Mouse (Mus musculus) lung, embryonic 14.5 days (tissue): ENCODE measurements around the gene Atp1a4. TPM values are rescaled to one million over a fixed set of nuclear protein-coding genes. Genes with fewer than 3 reads are reported as not detected.

Experiments
- ATAC-seq: fragments of 200-750 bp; cut with Nextera tagmentation; 2 replicates; pipeline ENCODE4 v1.8.0; 2017; ENCODE audit warnings: mild to moderate bottlenecking, moderate TSS enrichment, moderate library complexity; ENCODE audit not compliant: insufficient read depth
- DNase-seq: peaks from one replicate; pipeline ENCODE4 v3.0.0-alpha.2; 2015
- H3K27ac ChIP-seq: fragments of 300-500 bp; sonication (generic); 2 replicates; pipeline ENCODE4 v1.5.1; 2014; ENCODE audit warnings: low read depth, mild to moderate bottlenecking, moderate library complexity
- H3K27me3 ChIP-seq: fragments of 300-500 bp; sonication (generic); 2 replicates; pipeline ENCODE4 v1.6.1; 2014; ENCODE audit warnings: low read length, control low read depth; ENCODE audit not compliant: insufficient read depth
- H3K36me3 ChIP-seq: fragments of 300-500 bp; sonication (generic); 2 replicates; pipeline ENCODE4 v1.6.1; 2014; ENCODE audit warnings: control low read depth; ENCODE audit not compliant: insufficient read depth
- H3K4me1 ChIP-seq: fragments of 300-500 bp; sonication (generic); 2 replicates; pipeline ENCODE4 v1.6.1; 2014; ENCODE audit warnings: antibody characterized with exemption, control low read depth; ENCODE audit not compliant: insufficient read depth
- H3K4me2 ChIP-seq: fragments of 300-500 bp; sonication (generic); 2 replicates; pipeline ENCODE4 v1.6.1; 2014; ENCODE audit warnings: mild to moderate bottlenecking
- H3K4me3 ChIP-seq: fragments of 300-500 bp; sonication (generic); 2 replicates; pipeline ENCODE4 v1.5.1; 2014; ENCODE audit warnings: low read depth, low read length
- H3K9ac ChIP-seq: fragments of 300-500 bp; sonication (generic); 2 replicates; pipeline ENCODE4 v1.6.1; 2014
- H3K9me3 ChIP-seq: fragments of 300-500 bp; sonication (generic); 2 replicates; pipeline ENCODE4 v1.6.1; 2016; ENCODE audit warnings: low read depth, low read length, control low read depth
- CTCF ChIP-seq: IDR thresholded peaks from 2 replicates; pipeline ENCODE4 v1.5.1; 2016; ENCODE audit warnings: antibody characterized with exemption, low read depth
- WGBS: fragments of 180-500 bp; shearing (Covaris S2); extraction: QIAGEN DNeasy Blood & Tissue Kit; methylation state at CpG from one replicate; pipeline ENCODE4 v1.1.7; 2014; 5-methylcytosine and 5-hydroxymethylcytosine counted together
- polyA plus RNA-seq: library from polyadenylated mRNA; unstranded; fragments of >200 nt; fragmentation: Nextera tagmentation; extraction: Ambion mirVana; gene quantifications from 2 replicates; pipeline ENCODE4 v1.2.1, GENCODE M21; 2014

The Atp1a4 gene
- polyA plus RNA-seq, 1 experiment from 2014 or later, result not detected

DNA sequence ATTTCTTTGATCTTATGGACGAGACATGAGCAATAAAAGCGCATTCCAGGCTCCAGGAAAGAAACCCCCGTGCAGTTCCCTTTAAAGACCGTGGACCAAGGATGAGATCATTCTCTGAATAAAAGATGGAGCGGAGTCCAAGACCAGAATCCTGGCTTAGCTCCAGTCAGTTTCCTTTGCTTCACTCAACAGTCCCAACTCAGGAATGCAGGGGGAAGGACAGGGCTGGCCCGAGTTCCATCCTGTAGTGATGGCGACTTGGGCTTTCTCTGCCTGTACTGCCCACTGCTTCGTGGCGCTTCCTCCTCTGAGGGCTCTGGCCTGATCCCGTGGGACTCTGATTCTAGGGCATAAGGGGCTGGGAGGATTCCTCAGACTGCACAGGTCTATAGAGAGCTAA, 37.8 kb downstream of the Atp1a4 start:
- ATAC-seq, result peak; percentile 57
- Histone ChIP-seq H3K9ac (no peak overlapping the region), H3K36me3 (no peaks in the 10 kb centered on the region), H3K27ac (peak overlapping the region; percentile 83), H3K4me2 (0 out of 2 replicates have a peak overlapping the region, but pooled peaks have one; percentile 29), H3K27me3 (no peaks in the 10 kb centered on the region), H3K4me3 (no peak overlapping the region), H3K9me3 (no peaks in the 10 kb centered on the region), H3K4me1 (peaks cover 29% of the 10 kb centered on the region)
- 29% methylated on average over 10 of the region's 10 CpGs for WGBS
- no peak for TF ChIP-seq CTCF
- DNase-seq, result peak; percentile 92

DNA sequence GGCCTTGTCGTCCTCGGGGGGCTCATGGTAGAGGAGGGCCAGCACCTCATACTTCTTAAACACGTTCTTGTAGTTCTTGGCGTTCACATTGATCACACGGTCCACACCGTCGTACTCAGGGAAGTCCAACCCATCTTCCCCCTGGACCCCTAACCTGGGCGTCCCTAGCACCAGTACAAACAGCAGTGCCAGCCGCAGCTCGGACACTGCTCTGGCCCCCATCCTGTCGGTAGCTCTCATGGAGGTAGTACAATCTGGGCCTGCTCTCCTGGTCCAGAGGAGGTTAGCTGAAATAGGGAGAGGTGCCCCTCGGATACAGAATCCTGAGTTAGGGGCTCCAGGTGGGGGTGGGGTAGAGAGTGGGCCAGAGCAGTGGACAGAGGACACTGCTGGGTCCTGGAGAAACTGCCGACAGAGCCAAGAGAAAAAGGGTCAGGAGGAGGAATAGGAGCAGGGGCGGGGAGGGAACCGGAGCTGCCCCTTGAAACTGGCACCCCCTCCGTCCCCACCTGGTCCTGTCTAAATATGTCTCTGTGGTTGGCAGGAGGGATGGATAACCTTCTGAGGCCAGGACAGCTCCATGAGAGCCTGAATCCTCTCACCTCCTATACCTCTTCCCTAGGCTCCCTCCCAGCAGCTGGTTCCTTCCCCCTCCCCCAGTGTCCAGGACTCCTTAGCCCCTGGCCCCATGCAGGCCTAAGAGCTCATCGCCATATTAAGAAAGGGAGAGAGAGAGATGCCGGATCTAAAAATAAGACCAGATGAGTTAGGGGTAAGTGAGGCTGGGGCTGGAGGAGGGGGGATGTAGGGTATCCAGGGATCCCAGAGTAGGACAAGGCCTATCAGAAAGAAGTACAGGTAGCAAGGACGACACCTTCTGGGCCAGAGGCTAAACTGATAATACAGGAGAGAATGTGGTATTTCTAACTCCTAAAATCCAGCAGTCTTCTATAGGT, 38.5 kb downstream of the Atp1a4 start, which contains the start of gene Casq1:
Casq1 (minus strand) TSS at position 418 of the 956 bp plus-strand sequence.
- WGBS, result 74% methylated on average over 19 of the region's 19 CpGs
- no peaks in the 10 kb centered on the region for H3K36me3 ChIP-seq
- no peak within 1 kb of the TSS for H3K4me3 ChIP-seq
- no peaks in the 10 kb centered on the region for H3K27me3 ChIP-seq
- H3K4me1 ChIP-seq, result peaks cover 29% of the 10 kb centered on the region
- H3K4me2 ChIP-seq, result peak within 1 kb of the TSS; percentile 29; the same call in 1 of the 2 replicates
- ATAC-seq, result peak; percentile 10; the same call in 1 of the 2 replicates
- H3K9ac ChIP-seq, result no peak within 1 kb of the TSS
- no peak for TF ChIP-seq CTCF
- no peaks in the 10 kb centered on the region for H3K9me3 ChIP-seq
- no peak for DNase-seq
- peak within 1 kb of the TSS; percentile 83 for H3K27ac ChIP-seq

DNA sequence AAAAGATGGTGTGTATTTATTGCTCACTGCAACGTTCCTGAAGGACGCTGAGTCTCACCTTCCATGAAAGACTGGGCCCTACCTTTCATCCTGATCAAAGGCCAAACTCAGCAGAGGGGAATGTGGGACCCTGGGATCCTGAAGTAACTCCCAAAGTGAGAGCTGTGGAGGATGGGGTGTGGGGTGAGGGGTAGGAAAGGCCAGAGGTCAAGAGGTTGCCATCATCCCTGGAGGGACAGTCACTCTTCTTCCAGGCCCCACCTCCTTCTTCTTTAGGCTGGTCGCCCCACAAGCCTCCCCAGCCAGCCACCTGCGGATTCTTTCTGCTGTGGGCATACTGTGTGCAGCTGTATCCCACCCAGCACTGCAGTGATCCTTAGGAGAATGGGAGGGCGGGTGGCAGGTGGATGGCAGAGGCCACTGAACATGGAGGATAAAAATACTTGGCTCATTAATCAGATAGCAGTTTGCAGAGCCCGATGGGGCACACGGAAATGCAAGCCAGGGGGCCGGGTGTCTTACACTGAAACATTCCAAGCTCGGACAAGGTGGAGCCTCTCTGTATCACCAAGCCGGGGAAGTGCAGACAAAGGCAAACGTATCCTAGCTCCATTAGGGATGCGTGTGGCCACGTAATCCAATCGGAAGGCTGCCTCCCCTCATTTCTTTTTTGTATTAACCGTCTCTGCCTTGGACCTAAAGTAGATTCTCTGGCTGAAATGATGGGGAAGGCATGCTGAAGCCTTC, 39.9 kb downstream of the Atp1a4 start:
- Histone ChIP-seq H3K4me1 (peaks cover 29% of the 10 kb centered on the region), H3K9me3 (no peaks in the 10 kb centered on the region), H3K27me3 (no peaks in the 10 kb centered on the region), H3K27ac (no peak overlapping the region; the same call in 1 of the 2 replicates), H3K4me2 (no peak overlapping the region), H3K9ac (no peak overlapping the region), H3K36me3 (no peaks in the 10 kb centered on the region), H3K4me3 (no peak overlapping the region)
- no peak for DNase-seq
- no peak for ATAC-seq
- WGBS, result 55% methylated on average over 15 of the region's 15 CpGs
- no peak for TF ChIP-seq CTCF

DNA sequence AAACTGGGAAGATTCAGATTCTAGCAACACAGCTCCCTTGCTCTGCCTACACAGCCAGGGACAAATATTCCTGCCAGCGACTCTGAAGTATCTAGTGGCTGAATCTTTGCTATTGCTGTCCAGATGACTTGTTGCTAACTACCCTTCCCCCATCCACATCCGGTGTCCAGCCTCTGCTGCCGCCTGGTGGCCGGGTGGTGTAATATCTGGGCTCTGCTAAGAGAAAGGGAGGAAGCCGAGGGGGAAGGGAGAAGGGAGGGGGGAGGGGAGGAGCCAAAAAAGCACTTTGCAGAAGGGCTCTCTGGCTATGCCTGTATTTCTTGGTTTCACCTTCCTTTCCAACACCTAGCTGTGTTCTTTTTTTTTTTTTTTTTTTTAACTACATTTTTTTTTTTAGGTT, 41.1 kb downstream of the Atp1a4 start:
- ATAC-seq (peak; percentile 59), DNase-seq (peak; percentile 95)
- TF ChIP-seq CTCF, result peak; percentile 98
- H3K9ac ChIP-seq, result peak overlapping the region; percentile 54
- no peaks in the 10 kb centered on the region for H3K9me3 ChIP-seq
- no peaks in the 10 kb centered on the region for H3K36me3 ChIP-seq
- H3K4me2 ChIP-seq, result peak overlapping the region; percentile 55
- H3K27ac ChIP-seq, result peak overlapping the region; percentile 89
- peaks cover 28% of the 10 kb centered on the region for H3K4me1 ChIP-seq
- 0% methylated on average over 5 of the region's 5 CpGs for WGBS
- H3K4me3 ChIP-seq, result peak overlapping the region; percentile 17; the same call in 1 of the 2 replicates
- H3K27me3 ChIP-seq, result no peaks in the 10 kb centered on the region

DNA sequence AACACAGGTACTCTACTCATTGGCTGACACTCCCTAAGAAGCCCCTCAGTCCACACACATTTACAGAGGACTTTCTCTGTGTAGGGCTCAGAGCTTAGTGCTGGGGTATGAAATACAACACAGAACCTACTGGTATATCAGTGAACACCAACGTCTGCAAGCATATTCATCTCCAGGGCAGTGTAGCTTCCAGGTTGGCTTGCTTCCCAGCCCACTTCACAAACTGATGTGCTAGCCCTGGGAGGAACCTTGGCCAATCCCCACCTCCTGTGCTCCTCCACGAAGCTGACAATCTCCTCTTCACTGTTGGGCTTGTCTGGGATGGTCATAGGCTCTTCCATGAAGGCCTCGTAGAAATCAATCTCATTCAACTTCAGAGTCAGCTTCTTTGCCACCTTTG, 43.5 kb downstream of the Atp1a4 start:
- TF ChIP-seq CTCF, result no peak
- Histone ChIP-seq H3K36me3 (no peaks in the 10 kb centered on the region), H3K4me2 (no peak overlapping the region), H3K9me3 (no peaks in the 10 kb centered on the region), H3K27me3 (no peaks in the 10 kb centered on the region), H3K4me1 (peaks cover 10% of the 10 kb centered on the region), H3K9ac (no peak overlapping the region), H3K27ac (no peak overlapping the region), H3K4me3 (no peak overlapping the region)
- 43% methylated on average over 3 of the region's 3 CpGs for WGBS
- no peak for ATAC-seq
- DNase-seq, result peak; percentile 64

DNA sequence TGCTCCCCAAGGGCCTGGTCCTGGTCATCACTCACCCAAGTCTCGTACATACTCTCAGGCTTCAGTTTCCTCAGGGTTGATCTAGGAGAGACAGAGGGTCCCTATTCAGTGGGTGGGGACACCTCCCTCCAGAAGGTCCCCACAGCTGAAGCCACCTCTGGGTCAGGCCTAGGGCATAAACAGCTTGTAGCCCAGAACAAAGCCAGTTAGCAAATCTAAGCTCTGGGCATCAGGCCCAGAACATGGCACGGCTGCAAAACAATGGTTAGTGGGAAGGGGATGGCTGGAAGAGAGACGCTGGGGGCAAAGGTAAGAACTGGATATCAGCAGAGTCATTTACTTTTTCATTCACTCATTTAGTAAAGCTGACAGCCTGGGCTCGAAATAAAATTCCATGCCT, 44.4 kb downstream of the Atp1a4 start:
- Histone ChIP-seq H3K4me3 (no peak overlapping the region), H3K27ac (no peak overlapping the region), H3K27me3 (no peaks in the 10 kb centered on the region), H3K9ac (no peak overlapping the region), H3K9me3 (no peaks in the 10 kb centered on the region), H3K4me1 (peaks cover 5% of the 10 kb centered on the region), H3K36me3 (no peaks in the 10 kb centered on the region), H3K4me2 (no peak overlapping the region)
- no peak for TF ChIP-seq CTCF
- WGBS, result 58% methylated on average over 4 of the region's 4 CpGs
- no peak for DNase-seq
- ATAC-seq, result no peak

DNA sequence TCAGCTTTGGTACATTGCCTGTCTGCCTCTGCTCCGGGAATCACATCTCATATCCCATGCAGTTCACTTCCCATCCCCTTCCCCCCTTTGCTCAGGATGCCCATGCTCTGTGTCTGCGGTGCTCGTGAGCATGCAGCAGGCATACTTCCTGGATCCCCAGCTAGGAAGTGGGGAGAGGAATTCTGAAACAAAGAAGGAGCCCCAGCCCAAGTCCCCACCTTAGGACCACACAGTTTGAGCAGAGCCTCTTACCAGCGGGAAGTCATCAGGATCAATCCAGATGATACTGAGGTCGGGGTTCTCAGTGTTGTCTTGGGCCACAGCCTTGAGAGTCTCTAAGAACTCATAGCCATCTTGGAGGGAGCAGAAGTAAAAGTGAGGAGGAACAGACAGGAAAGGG, 45.4 kb downstream of the Atp1a4 start:
- H3K4me1 ChIP-seq, result peaks cover 5% of the 10 kb centered on the region
- H3K27me3 ChIP-seq, result no peaks in the 10 kb centered on the region
- no peak overlapping the region for H3K4me3 ChIP-seq
- no peak overlapping the region for H3K4me2 ChIP-seq
- H3K36me3 ChIP-seq, result no peaks in the 10 kb centered on the region
- WGBS, result 42% methylated on average over 5 of the region's 5 CpGs
- DNase-seq (no peak), ATAC-seq (no peak)
- H3K27ac ChIP-seq, result no peak overlapping the region
- H3K9ac ChIP-seq, result no peak overlapping the region; the same call in 1 of the 2 replicates
- no peak for TF ChIP-seq CTCF
- no peaks in the 10 kb centered on the region for H3K9me3 ChIP-seq
